Mouse (Mus musculus): ENCODE results near the gene Lancl3. TPM values are rescaled to one million over a fixed set of nuclear protein-coding genes. Genes with fewer than 3 reads are reported as not detected.

The Lancl3 gene
- polyA plus RNA-seq, 1 experiment = 0.87 TPM

DNA sequence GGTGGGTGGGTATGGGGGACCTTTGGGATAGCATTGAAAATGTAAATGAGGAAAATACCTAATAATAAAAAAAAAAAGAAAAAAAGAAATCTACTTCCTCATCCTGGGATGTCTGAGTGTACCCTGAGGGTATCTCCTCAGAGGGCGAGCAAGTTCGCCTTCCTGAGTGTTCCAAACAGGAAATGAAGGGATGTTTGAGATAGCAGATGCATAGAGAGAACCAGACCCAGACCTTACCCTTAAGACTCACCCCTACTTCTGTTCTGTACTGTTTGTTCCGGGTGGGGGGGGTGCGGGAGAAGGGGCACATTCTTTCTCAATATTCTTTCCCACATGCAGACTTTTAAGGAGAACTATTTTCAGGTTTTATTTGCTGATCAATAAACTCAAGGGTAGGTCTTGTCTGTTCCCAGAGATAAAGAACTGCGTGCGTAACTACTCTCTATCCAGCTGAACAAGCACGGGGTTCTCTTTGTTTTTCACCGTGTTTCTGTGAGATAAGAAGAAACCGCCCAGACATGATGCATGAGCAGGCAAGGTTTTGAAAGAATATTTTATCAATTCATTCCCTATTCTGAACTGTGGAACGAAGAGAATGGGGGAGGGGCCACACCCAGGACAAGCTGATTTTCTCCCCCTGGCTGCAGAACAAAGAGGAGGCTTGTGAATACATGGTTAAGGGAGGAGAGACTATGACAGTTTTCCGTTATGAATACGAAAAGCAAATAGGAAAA is 45.1 kb downstream of the Lancl3 start:
- no peak for TF ChIP-seq CTCF (IDR thresholded peaks at IDR 0.05; ENCODE audit: control insufficient read depth, insufficient read depth, low read length)
- TF ChIP-seq POLR2A (IDR thresholded peaks at IDR 0.05; ENCODE audit: borderline replicate concordance, control insufficient read depth, low read depth, low read length) = no peak
- Histone ChIP-seq H3K27ac (ENCODE audit: control insufficient read depth, insufficient read depth, low read depth, low read length, poor library complexity) (no peak overlapping the region), H3K4me3 (replicated peaks; ENCODE audit: control insufficient read depth, low read depth, low read length) (no peak overlapping the region), H3K4me1 (ENCODE audit: control insufficient read depth, insufficient read depth, low read length) (no peaks in the 10 kb centered on the region; the same call in 1 of the 2 replicates)
- 29% methylated on average over 12 of the region's 12 CpGs for WGBS

DNA sequence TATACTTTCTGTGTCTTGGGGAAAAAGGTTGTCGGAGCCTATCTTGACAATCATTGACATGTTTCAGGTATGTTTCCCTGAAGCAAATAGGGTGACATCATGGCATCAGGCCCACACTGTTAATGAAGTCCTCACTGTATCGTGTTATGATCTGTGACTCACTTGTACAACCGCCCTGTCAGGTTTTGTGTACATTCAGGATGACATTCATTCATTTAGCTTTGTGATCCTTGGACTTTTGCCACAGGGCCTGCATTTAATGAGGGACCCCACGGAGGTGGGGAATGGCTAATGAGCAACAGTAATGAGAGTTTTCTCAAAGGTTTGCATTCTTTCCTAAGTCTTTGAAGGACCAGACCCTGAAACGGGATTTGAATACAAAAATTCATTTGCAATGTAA is 49.2 kb downstream of the Lancl3 start:
- H3K27ac ChIP-seq (ENCODE audit: control insufficient read depth, insufficient read depth, low read depth, low read length, poor library complexity) = no peak overlapping the region
- WGBS = 74% methylated on average over 5 of the region's 5 CpGs
- H3K4me1 ChIP-seq (ENCODE audit: control insufficient read depth, insufficient read depth, low read length) = no peaks in the 10 kb centered on the region; the same call in 1 of the 2 replicates
- TF ChIP-seq CTCF (IDR thresholded peaks at IDR 0.05; ENCODE audit: control insufficient read depth, insufficient read depth, low read length) (no peak), POLR2A (IDR thresholded peaks at IDR 0.05; ENCODE audit: borderline replicate concordance, control insufficient read depth, low read depth, low read length) (no peak)
- H3K4me3 ChIP-seq (replicated peaks; ENCODE audit: control insufficient read depth, low read depth, low read length) = no peak overlapping the region

- Histone ChIP-seq H3K27ac (ENCODE audit: control insufficient read depth, insufficient read depth, low read depth, low read length, poor library complexity) (no peak overlapping the region), H3K4me3 (replicated peaks; ENCODE audit: control insufficient read depth, low read depth, low read length) (no peak overlapping the region), H3K4me1 (ENCODE audit: control insufficient read depth, insufficient read depth, low read length) (no peaks in the 10 kb centered on the region)
- 23% methylated on average over 10 of the region's 10 CpGs for WGBS
- TF ChIP-seq POLR2A (IDR thresholded peaks at IDR 0.05; ENCODE audit: borderline replicate concordance, control insufficient read depth, low read depth, low read length) = no peak
- no peak for TF ChIP-seq CTCF (IDR thresholded peaks at IDR 0.05; ENCODE audit: control insufficient read depth, insufficient read depth, low read length)
These were observed 54.3 kb downstream of the Lancl3 start for GRCm38 (mm10) chrX:9253990-9254389.

DNA sequence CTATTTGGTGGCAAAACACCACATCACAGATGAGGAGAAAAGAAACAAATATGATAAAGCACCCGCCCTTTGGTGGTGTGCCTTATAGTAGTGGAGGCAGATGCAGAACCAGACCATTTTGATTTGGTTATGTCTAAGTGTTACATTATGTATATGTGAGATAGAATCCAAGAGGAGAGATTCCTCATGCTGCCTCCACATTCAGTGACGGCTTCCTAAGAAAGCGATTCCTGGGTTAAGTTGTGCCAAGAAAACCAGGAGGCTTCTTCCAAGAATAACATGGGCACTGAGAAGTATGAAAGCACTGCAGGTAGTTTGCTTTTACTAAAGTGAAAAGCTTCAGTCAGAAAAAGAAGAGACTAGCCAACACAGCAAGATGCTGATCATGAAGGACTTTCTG is 55.2 kb downstream of the Lancl3 start:
- Histone ChIP-seq H3K4me1 (ENCODE audit: control insufficient read depth, insufficient read depth, low read length) (no peaks in the 10 kb centered on the region), H3K4me3 (replicated peaks; ENCODE audit: control insufficient read depth, low read depth, low read length) (no peak overlapping the region), H3K27ac (ENCODE audit: control insufficient read depth, insufficient read depth, low read depth, low read length, poor library complexity) (no peak overlapping the region)
- no peak for TF ChIP-seq POLR2A (IDR thresholded peaks at IDR 0.05; ENCODE audit: borderline replicate concordance, control insufficient read depth, low read depth, low read length)
- no peak for TF ChIP-seq CTCF (IDR thresholded peaks at IDR 0.05; ENCODE audit: control insufficient read depth, insufficient read depth, low read length)
- 90% methylated on average over 3 of the region's 3 CpGs for WGBS

- peak within 1 kb of the TSS; percentile 34 for H3K4me3 ChIP-seq (replicated peaks; ENCODE audit: control insufficient read depth, low read depth, low read length)
- WGBS = 65% methylated on average over 5 of the region's 5 CpGs
- TF ChIP-seq CTCF (IDR thresholded peaks at IDR 0.05; ENCODE audit: control insufficient read depth, insufficient read depth, low read length) (no peak), POLR2A (IDR thresholded peaks at IDR 0.05; ENCODE audit: borderline replicate concordance, control insufficient read depth, low read depth, low read length) (no peak)
- H3K27ac ChIP-seq (ENCODE audit: control insufficient read depth, insufficient read depth, low read depth, low read length, poor library complexity) = no peak within 1 kb of the TSS
- H3K4me1 ChIP-seq (ENCODE audit: control insufficient read depth, insufficient read depth, low read length) = no peaks in the 10 kb centered on the region
These were observed 57.1 kb downstream of the Lancl3 start, which contains the start of gene Gm14862 for GRCm38 (mm10) chrX:9256766-9257165. Gene Gm14862, minus strand, starts transcription at chrX:9256899.

DNA sequence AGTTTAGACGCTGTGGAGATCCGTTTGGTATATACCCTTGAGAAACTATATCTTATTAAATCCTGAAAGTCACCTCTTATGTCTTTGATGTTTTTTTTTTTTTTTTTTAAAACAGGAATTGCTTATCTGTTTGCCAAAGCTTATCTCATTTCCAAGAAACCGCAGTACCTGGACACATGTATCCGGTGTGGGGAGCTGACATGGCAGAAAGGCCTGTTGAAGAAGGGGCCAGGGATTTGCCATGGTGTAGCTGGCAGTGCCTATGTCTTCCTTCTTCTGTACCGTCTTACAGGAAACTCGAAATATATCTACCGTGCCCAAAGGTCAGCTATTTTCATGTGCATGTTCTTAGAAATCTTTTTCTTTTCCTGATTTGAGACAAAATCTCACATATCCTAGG is 58.1 kb downstream of the Lancl3 start:
- Histone ChIP-seq H3K4me1 (ENCODE audit: control insufficient read depth, insufficient read depth, low read length) (no peaks in the 10 kb centered on the region), H3K4me3 (replicated peaks; ENCODE audit: control insufficient read depth, low read depth, low read length) (no peak overlapping the region), H3K27ac (ENCODE audit: control insufficient read depth, insufficient read depth, low read depth, low read length, poor library complexity) (no peak overlapping the region)
- WGBS = 64% methylated on average over 7 of the region's 7 CpGs
- TF ChIP-seq POLR2A (IDR thresholded peaks at IDR 0.05; ENCODE audit: borderline replicate concordance, control insufficient read depth, low read depth, low read length) = no peak
- TF ChIP-seq CTCF (IDR thresholded peaks at IDR 0.05; ENCODE audit: control insufficient read depth, insufficient read depth, low read length) = no peak

DNA sequence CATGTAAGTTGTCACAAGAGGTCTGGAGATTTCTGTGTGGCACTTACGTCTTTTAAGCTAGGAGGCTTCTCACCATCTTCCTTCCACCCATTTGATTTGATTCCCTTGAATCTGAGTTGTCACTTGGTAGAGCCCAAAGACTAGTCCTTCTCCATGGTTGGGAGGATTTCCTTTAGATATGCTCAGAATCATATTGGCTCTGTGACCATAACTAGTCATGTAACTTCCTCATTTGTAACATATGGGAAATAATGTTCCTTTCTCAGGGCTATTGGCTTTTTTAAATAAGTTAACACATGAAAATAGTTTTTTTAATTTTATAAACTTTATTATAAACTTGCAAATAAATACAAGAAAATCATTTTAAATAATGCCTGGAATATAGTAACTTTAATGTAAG is 59.6 kb downstream of the Lancl3 start:
- Histone ChIP-seq H3K27ac (ENCODE audit: control insufficient read depth, insufficient read depth, low read depth, low read length, poor library complexity) (no peak overlapping the region), H3K4me1 (ENCODE audit: control insufficient read depth, insufficient read depth, low read length) (no peaks in the 10 kb centered on the region), H3K4me3 (replicated peaks; ENCODE audit: control insufficient read depth, low read depth, low read length) (no peak overlapping the region)
- TF ChIP-seq POLR2A (IDR thresholded peaks at IDR 0.05; ENCODE audit: borderline replicate concordance, control insufficient read depth, low read depth, low read length) (no peak), CTCF (IDR thresholded peaks at IDR 0.05; ENCODE audit: control insufficient read depth, insufficient read depth, low read length) (no peak)
- WGBS = 24% methylated on average over 1 of the region's 1 CpGs

DNA sequence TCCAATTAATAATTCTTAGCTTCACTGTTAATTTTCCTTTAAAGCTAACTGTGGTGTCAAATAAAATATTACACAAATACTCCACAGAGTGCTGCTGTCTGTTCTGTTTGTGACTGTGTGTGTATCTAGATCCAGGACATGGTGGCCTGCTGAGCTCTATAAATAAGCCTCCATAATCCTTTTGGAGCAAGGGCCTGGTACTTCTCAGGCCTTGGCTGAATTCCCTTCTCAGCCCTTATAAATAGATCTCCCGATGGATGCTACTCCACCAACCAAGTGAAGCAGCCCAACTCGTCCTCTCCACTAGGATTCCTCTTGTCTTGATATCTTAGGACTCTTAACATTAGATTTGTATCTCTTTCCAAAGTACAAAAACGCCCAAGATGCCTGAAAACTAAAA is 71.4 kb downstream of the Lancl3 start:
- WGBS = 64% methylated on average over 3 of the region's 3 CpGs
- Histone ChIP-seq H3K4me3 (replicated peaks; ENCODE audit: control insufficient read depth, low read depth, low read length) (no peak overlapping the region), H3K4me1 (ENCODE audit: control insufficient read depth, insufficient read depth, low read length) (no peaks in the 10 kb centered on the region; the same call in 1 of the 2 replicates), H3K27ac (ENCODE audit: control insufficient read depth, insufficient read depth, low read depth, low read length, poor library complexity) (no peak overlapping the region)
- TF ChIP-seq CTCF (IDR thresholded peaks at IDR 0.05; ENCODE audit: control insufficient read depth, insufficient read depth, low read length) = no peak
- TF ChIP-seq POLR2A (IDR thresholded peaks at IDR 0.05; ENCODE audit: borderline replicate concordance, control insufficient read depth, low read depth, low read length) = no peak

Data from bone marrow, adult 2 months (tissue).